Mouse (Mus musculus): Measurements from ENCODE around the gene Nipal3. TPM values are rescaled to one million over a fixed set of nuclear protein-coding genes. Genes with fewer than 3 reads are reported as not detected.

Gene Nipal3
- total and polyA plus RNA-seq, 3 experiments: 4.0 to 12.0 (median 6.4) TPM

DNA sequence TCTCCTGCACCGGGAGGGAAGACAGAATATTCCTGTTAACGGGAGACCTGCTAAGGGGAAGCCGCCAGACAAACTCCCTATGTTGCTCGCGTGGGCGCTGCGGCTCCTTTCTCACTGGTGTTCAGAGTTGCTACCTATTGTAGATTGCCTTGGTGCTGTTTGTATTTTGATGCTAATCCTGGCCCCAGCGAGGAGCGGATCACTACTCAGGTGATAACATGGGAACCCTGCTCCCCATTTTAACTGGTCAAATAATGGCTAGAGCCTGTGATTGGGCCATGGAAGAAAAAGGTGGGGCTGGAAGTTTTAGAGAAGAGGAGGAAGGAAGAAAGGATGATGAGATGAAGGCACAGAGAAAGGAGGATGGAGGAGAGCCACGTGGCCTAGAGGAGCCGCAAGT lies 74.4 kb downstream of the Nipal3 start:
- Histone ChIP-seq H3K27ac (ENCODE audit: insufficient read depth, low read depth) (no peak overlapping the region), H3K36me3 (replicated peaks in 1 of 2; ENCODE audit: control insufficient read depth in 1 of 2, insufficient read depth in 1 of 2, low read length in 1 of 2) (peaks cover 5 to 23% of the 10 kb centered on the region in 2 experiments), H3K27me3 (replicated peaks) (no peaks in the 10 kb centered on the region), H3K4me1 (ENCODE audit: control insufficient read depth in 1 of 2, insufficient read depth in 2 of 2) (peaks cover 0 to 17% of the 10 kb centered on the region in 2 experiments; a peak in 2 of 4 replicates), H3K79me2 (replicated peaks; ENCODE audit: control insufficient read depth, extremely low read depth, insufficient read depth, poor library complexity, severe bottlenecking) (no peaks in the 10 kb centered on the region), H3K9me3 (replicated peaks; ENCODE audit: low read length) (no peaks in the 10 kb centered on the region), H3K4me2 (ENCODE audit: insufficient read depth, low read depth, poor library complexity, severe bottlenecking) (no peak overlapping the region), H3K9ac (ENCODE audit: insufficient read depth, low read depth) (no peak overlapping the region), H3K4me3 (replicated peaks in 1 of 3; ENCODE audit: low read depth in 2 of 3, low read length in 2 of 3, poor library complexity in 1 of 3) (no peak overlapping the region)
- in situ Hi-C loops (cut with MboI; ENCODE audit: low pct_ligation_motif_present, low pct_unique_long_range_greater_than_20kb, low sequenced_read_pairs) (no loop called here), dilution Hi-C loops (cut with MboI; ENCODE audit: extremely low pct_ligation_motif_present, extremely low pct_unique_long_range_greater_than_20kb, low sequenced_read_pairs) (no loop called here)
- TF ChIP-seq ZNF384 (IDR thresholded peaks at IDR 0.05; ENCODE audit: low read depth, low read length) (no peak), MEF2A (IDR thresholded peaks at IDR 0.05; ENCODE audit: borderline replicate concordance, low read depth, low read length) (no peak), JUN (IDR thresholded peaks at IDR 0.05; ENCODE audit: insufficient read depth, low read depth, low read length) (no peak), CTCF (conservative IDR thresholded peaks at IDR 0.05 in 1 of 2, IDR thresholded peaks at IDR 0.05 in 1 of 2; ENCODE audit: low read depth in 2 of 2, low read length in 2 of 2) (no peak), CHD1 (IDR thresholded peaks at IDR 0.05; ENCODE audit: low read depth, low read length) (no peak), ELF1 (IDR thresholded peaks at IDR 0.05; ENCODE audit: low read depth, low read length) (no peak), POLR2AphosphoS2 (IDR thresholded peaks at IDR 0.05; ENCODE audit: low read depth, low read length) (no peak), MAZ (IDR thresholded peaks at IDR 0.05; ENCODE audit: low read depth, low read length) (no peak), NRF1 (IDR thresholded peaks at IDR 0.05; ENCODE audit: low read depth, low read length) (no peak), ZC3H11A (IDR thresholded peaks at IDR 0.05; ENCODE audit: low read depth, low read length) (no peak), HCFC1 (IDR thresholded peaks at IDR 0.05; ENCODE audit: low read depth, low read length) (no peak), MAX (IDR thresholded peaks at IDR 0.05; ENCODE audit: low read length) (no peak)
- DNase-seq (ENCODE audit: extremely low read depth): no peak

DNA sequence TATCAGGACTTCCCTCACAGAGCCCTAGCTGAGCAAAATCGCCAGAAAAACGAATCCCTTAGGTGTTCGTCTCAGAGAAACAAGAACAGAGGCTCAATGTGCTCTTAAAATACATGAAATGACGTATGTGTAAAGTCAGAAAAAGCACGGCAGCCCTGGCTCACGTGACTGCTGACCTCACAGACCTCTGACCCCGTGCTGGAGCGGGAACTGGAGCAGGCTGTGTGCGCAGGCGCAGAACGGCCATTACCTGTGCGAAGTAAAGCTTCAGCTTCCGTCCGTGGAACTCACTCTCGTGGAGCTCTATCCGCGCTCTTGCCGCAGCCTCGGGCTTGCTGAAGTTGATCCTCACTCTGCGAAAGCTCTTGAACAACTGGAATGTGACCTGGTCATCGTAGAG lies 74.8 kb downstream of the Nipal3 start:
- Histone ChIP-seq H3K36me3 (replicated peaks in 1 of 2; ENCODE audit: control insufficient read depth in 1 of 2, insufficient read depth in 1 of 2, low read length in 1 of 2) (peaks cover 5 to 21% of the 10 kb centered on the region in 2 experiments), H3K9me3 (replicated peaks; ENCODE audit: low read length) (no peaks in the 10 kb centered on the region), H3K4me2 (ENCODE audit: insufficient read depth, low read depth, poor library complexity, severe bottlenecking) (no peak overlapping the region), H3K4me3 (replicated peaks in 1 of 3; ENCODE audit: low read depth in 2 of 3, low read length in 2 of 3, poor library complexity in 1 of 3) (no peak overlapping the region), H3K27me3 (replicated peaks) (no peaks in the 10 kb centered on the region), H3K4me1 (ENCODE audit: control insufficient read depth in 1 of 2, insufficient read depth in 2 of 2) (peaks cover 0 to 17% of the 10 kb centered on the region in 2 experiments; a peak in 2 of 4 replicates), H3K27ac (ENCODE audit: insufficient read depth, low read depth) (no peak overlapping the region), H3K9ac (ENCODE audit: insufficient read depth, low read depth) (no peak overlapping the region), H3K79me2 (replicated peaks; ENCODE audit: control insufficient read depth, extremely low read depth, insufficient read depth, poor library complexity, severe bottlenecking) (no peaks in the 10 kb centered on the region)
- dilution Hi-C loops (cut with MboI; ENCODE audit: extremely low pct_ligation_motif_present, extremely low pct_unique_long_range_greater_than_20kb, low sequenced_read_pairs): no loop called here
- no peak for TF ChIP-seq KAT2A (IDR thresholded peaks at IDR 0.05; ENCODE audit: insufficient replicate concordance, low read length)
- no peak for TF ChIP-seq SMC3 (IDR thresholded peaks at IDR 0.05; ENCODE audit: low read depth, low read length)
- TF ChIP-seq EP300 (IDR thresholded peaks at IDR 0.05; ENCODE audit: low read length): no peak
- no peak for TF ChIP-seq CHD1 (IDR thresholded peaks at IDR 0.05; ENCODE audit: low read depth, low read length)
- no peak for TF ChIP-seq MXI1 (IDR thresholded peaks at IDR 0.05; ENCODE audit: low read depth, low read length)
- no peak for TF ChIP-seq JUN (IDR thresholded peaks at IDR 0.05; ENCODE audit: insufficient read depth, low read depth, low read length)
- TF ChIP-seq TBP (conservative IDR thresholded peaks at IDR 0.05; ENCODE audit: low read depth, low read length): no peak
- TF ChIP-seq CHD2 (IDR thresholded peaks at IDR 0.05; ENCODE audit: low read length): no peak
- TF ChIP-seq NRF1 (IDR thresholded peaks at IDR 0.05; ENCODE audit: low read depth, low read length): no peak
- TF ChIP-seq RCOR1 (conservative IDR thresholded peaks at IDR 0.05; ENCODE audit: low read depth, low read length): no peak
- TF ChIP-seq POLR2A (IDR thresholded peaks at IDR 0.05; ENCODE audit: low read depth, low read length): no peak
- TF ChIP-seq RAD21 (IDR thresholded peaks at IDR 0.05; ENCODE audit: low read depth, low read length): no peak
- no peak for TF ChIP-seq MAZ (IDR thresholded peaks at IDR 0.05; ENCODE audit: low read depth, low read length)
- no peak for TF ChIP-seq UBTF (IDR thresholded peaks at IDR 0.05; ENCODE audit: low read depth, low read length)
- TF ChIP-seq E2F4 (IDR thresholded peaks at IDR 0.05; ENCODE audit: insufficient replicate concordance, low read depth, low read length): no peak
- no peak for TF ChIP-seq ZKSCAN1 (IDR thresholded peaks at IDR 0.05; ENCODE audit: borderline replicate concordance, low read depth, low read length)
- TF ChIP-seq ZMIZ1 (IDR thresholded peaks at IDR 0.05; ENCODE audit: low read depth, low read length): no peak
- no peak for TF ChIP-seq MAX (IDR thresholded peaks at IDR 0.05; ENCODE audit: low read length)
- in situ Hi-C loops (cut with MboI; ENCODE audit: low pct_ligation_motif_present, low pct_unique_long_range_greater_than_20kb, low sequenced_read_pairs): no loop called here
- no peak for DNase-seq (ENCODE audit: extremely low read depth)

All from CH12.LX (cell line).